Mouse (Mus musculus): Measurements from ENCODE around the gene Nsun2.

DNA sequence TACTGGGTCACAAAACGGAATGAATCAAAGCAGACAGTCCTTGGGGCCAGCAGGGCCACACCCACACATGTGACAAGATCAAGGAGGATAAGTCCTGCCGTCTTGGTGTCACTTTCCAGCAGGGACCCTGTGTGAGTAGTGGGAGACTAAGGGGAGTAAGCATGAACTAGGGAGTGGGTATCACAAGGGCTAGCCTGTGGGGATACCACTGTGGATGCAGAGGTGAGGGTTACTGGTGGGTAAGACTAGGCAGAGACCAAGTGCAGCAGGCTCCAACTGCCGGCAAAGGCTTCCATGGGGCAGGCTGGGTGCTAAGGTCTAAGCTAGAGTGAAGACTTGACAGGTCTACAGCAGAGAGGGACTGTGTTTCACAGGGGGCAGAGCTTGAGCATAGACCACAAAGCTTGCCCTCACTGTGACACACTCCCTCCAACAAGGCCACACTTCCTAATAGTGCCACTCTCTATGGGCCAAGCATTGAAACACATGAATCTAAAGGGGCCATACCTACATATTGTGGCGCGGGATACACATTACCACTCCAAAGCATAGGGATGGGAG, 109.2 kb downstream of the Nsun2 start:
- TF ChIP-seq CTCF (IDR thresholded peaks at IDR 0.05; ENCODE audit: low read depth) = no peak
- TF ChIP-seq EP300 (IDR thresholded peaks at IDR 0.05; ENCODE audit: low read depth) = no peak
